Mouse (Mus musculus) heart, postnatal 25 days (tissue): Measurements from ENCODE around the gene Thbs4. TPM values are rescaled to one million over a fixed set of nuclear protein-coding genes. Genes with fewer than 3 reads are reported as not detected.

Experiments
- DNase-seq: peaks from one replicate; pipeline ENCODE4 v3.0.0; 2022; ENCODE audit warnings: low spot score
- intact Hi-C: fragments of 180-260 bp; cut with DNase I; formaldehyde crosslinking; loops from one replicate; pipeline ENCODE4 v1.15.1; 2025
- total RNA-seq, 2 experiments: library from RNA; stranded (reverse); gene quantifications; 2 replicates each; pipeline ENCODE4 v1.2.3; 2021

The Thbs4 gene
- total RNA-seq, 2 experiments from 2014 or later = 3.9 to 6.0 TPM

- intact Hi-C loops = no loop called here
- DNase-seq = no peak
Measured at GRCm38 (mm10) chr13:92765454-92766242, 29.0 kb downstream of the Thbs4 start.

- intact Hi-C loops = no loop called here
- DNase-seq = no peak
Measured at GRCm38 (mm10) chr13:92762322-92762721, 32.3 kb downstream of the Thbs4 start.

- DNase-seq = no peak
- intact Hi-C loops = no loop called here
Measured at GRCm38 (mm10) chr13:92760519-92760918, 34.1 kb downstream of the Thbs4 start.

GRCm38 (mm10) chr13:92759096-92759495, 35.5 kb downstream of the Thbs4 start:
- intact Hi-C loops = loop anchor here (5.0 to 10.0 kb wide), 4 partner anchors 106 to 856 kb away; partner anchors contain the start of gene Cmya5
- no peak for DNase-seq

DNA sequence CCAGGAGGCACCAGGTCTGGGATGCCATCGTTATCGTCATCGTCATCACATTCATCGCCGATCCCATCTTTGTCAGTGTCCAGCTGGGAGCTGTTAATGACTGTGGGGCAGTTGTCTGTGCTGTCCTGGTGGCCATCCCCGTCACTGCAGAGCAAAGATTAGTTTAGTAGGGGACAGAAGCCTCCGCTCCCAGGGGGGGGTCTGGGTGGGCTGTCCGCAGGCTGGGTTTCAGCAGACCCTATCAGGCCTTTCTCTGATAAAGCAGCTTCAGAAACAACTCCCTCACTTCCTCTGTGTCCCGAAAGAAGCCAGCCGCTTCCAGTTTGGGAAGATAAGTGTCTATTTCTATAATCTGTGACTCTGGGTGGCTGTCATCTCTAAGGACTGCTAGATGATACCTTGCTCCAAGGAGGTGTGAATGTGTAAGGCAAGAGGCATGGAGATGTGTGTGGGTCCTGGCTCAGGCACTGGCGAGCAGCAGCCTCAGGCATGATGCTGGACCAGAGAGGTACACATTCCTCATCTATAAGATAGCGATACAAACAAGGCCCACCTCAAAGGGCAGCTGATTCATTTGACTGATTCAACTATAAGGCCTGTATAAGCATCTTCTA, 36.5 kb downstream of the Thbs4 start:
- DNase-seq = no peak
- intact Hi-C loops = loop anchor here (5.0 to 10.0 kb wide), 4 partner anchors 107 to 857 kb away; partner anchors contain the start of gene Cmya5

- intact Hi-C loops = loop anchor here (5.0 to 10.0 kb wide), 4 partner anchors 110 to 860 kb away; partner anchors contain the start of gene Cmya5
Measured at GRCm38 (mm10) chr13:92755036-92755435, 39.6 kb downstream of the Thbs4 start.

GRCm38 (mm10) chr13:92753676-92754075, 40.9 kb downstream of the Thbs4 start:
- intact Hi-C loops = loop anchor here (5.0 to 10.0 kb wide), 5 partner anchors 111 to 861 kb away; no protein-coding TSS in a partner anchor
- no peak for DNase-seq

More at GRCm38 (mm10) chr13:92755036-92755435, 39.6 kb downstream of the Thbs4 start:
- DNase-seq = no peak

- intact Hi-C loops = loop anchor here (2.0 to 10.0 kb wide), 7 partner anchors 113 to 967 kb away; no protein-coding TSS in a partner anchor
- DNase-seq = peak; percentile 46
Measured at GRCm38 (mm10) chr13:92751726-92752565, 42.7 kb downstream of the Thbs4 start.

DNA sequence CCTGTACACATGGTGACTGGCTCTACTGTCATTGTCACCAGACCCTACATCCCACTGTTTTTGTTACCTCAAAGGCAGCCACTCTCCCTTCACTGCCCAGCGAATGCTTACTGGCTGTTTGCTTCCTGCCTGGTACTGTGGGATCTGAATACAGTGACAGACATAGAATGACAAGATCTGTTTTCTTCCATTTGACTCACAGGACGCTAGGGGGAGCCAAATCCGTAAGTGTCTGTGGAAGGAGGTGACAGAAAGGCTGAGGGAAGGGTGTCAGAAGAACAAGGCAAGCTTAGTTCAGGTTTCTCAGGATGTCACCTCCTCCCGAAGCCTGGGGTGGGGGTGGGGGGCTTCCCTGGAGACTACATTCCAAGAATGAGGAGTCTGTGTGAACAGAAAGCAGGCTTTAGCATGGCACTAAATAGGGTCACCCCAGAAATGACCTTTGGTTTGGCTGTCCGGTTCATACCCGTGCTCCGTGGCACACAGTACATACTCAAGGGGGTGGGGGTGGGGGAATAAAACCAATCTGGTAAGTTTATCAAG, 43.6 kb downstream of the Thbs4 start:
- intact Hi-C loops = loop anchor here (2.0 to 10.0 kb wide), 7 partner anchors 114 to 968 kb away; no protein-coding TSS in a partner anchor
- no peak for DNase-seq

- intact Hi-C loops = loop anchor here (5.0 kb wide), 1 partner anchor 386 kb away; the partner anchor contains the start of gene Msh3
- no peak for DNase-seq
Measured at GRCm38 (mm10) chr13:92743337-92743736, 51.3 kb downstream of the Thbs4 start.

DNA sequence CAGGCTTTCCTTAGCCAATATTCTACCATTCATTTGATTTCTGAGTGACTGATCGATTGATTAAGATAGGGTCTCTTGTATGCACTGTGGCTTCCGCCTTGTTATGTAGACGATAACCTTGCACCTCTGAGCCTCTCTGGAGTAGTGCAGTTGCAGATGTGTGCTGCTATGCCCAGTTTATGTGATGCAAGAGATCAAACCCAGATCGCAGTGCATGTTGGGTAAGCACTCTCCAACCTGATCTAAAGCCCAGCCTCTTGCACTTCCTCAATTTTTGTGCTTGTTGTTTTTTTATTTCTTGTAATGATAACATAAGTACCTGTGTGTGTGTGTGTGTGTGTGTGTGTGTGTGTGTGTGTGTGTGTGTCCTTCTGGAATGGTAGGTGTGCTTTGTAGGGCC, 51.7 kb downstream of the Thbs4 start:
- no peak for DNase-seq
- intact Hi-C loops = loop anchor here (5.0 kb wide), 1 partner anchor 386 kb away; the partner anchor contains the start of gene Msh3

- intact Hi-C loops = loop anchor here (1.0 to 5.0 kb wide), 2 partner anchors 160 to 383 kb away; partner anchors contain the start of gene Msh3
- no peak for DNase-seq
Measured at GRCm38 (mm10) chr13:92740671-92741270, 53.8 kb downstream of the Thbs4 start.

DNA sequence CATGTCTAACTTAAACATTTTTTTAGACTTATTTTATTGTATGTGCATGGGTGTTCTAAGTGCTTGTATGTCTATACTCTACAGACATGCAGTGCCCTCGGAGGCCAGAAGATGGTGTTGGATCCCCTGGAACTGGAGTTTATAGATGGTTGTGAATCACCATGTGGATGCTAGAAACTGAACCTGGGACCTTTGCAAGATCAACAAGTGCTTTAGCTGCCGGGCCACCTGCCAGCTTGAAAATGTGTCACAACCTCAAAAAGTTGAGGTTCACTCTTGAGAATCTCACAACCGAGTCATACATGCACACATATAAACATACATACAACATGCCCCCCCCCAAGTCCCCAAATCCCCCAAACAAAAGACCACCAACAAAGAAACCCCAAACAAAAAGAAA, 54.8 kb downstream of the Thbs4 start:
- intact Hi-C loops = loop anchor here (1.0 to 5.0 kb wide), 2 partner anchors 160 to 383 kb away; partner anchors contain the start of gene Msh3
- DNase-seq = no peak

DNA sequence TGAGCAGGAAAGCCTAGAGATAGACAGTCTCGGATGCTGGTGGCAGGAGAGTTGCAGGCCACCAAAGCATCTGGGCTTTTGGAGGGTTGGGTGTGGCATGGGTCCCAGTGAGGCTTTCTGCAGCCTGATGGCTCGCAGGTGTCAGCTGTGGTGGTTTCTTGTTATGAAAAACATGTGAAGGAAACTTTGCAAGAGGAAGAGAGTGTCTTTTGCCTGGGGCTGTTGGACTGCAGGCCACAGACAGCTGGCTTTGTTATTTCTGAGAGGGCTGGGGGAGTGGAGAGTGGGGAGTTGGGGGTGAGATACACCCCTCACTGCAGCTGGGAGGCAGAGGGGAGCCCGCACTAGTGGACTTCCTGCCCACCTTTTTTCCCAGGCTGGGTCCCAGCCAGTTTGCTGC, 55.8 kb downstream of the Thbs4 start:
- intact Hi-C loops = no loop called here
- DNase-seq = no peak

GRCm38 (mm10) chr13:92736516-92737300, 57.9 kb downstream of the Thbs4 start:
- intact Hi-C loops = no loop called here

GRCm38 (mm10) chr13:92735693-92736092, 58.9 kb downstream of the Thbs4 start:
- no peak for DNase-seq
- intact Hi-C loops = no loop called here

More at GRCm38 (mm10) chr13:92736516-92737300, 57.9 kb downstream of the Thbs4 start:
- no peak for DNase-seq

DNA sequence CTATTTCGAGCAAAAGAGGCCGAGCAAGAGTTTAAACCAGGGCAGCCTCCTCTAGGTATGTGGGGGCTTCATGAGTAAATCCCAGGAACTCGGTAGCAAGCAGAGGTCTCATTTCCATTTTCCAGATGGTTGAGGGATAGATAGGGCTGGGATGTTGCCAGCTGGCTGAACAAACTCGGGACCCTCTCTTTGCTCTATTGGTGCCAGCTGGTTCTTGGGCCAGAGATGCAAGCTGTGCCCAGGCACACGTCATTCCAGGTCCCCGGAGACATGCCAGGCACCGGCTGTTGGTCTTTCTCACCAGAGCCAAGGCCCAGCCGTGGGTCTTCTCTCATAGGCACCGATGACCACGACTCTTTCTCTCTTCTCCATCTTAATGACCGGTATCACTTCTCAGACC, 60.9 kb downstream of the Thbs4 start:
- intact Hi-C loops = no loop called here
- DNase-seq = no peak

- DNase-seq = no peak
- intact Hi-C loops = no loop called here
Measured at GRCm38 (mm10) chr13:92733252-92733651, 61.4 kb downstream of the Thbs4 start.
